Mouse (Mus musculus): ENCODE data around the gene Gm43191. TPM values are rescaled to one million over a fixed set of nuclear protein-coding genes. Genes with fewer than 3 reads are reported as not detected.
A peak's percentile ranks its signal among the peaks of the same experiment; 100 is the strongest.

Gene Gm43191
- polyA plus RNA-seq (2012; rRNA removed): not detected in 2 replicates

- H3K27me3 ChIP-seq (ENCODE audit: control insufficient read depth, insufficient read depth, low read length): no peaks in the 10 kb centered on the region
- 86% methylated on average over 1 of the region's 1 CpGs for WGBS
Measured at GRCm38 (mm10) chr3:116681160-116681559, at the start of gene Gm43191. Gene Gm43191 (minus strand): TSS chr3:116681260.

GRCm38 (mm10) chr3:116729483-116730174 is 48.6 kb upstream of the Gm43191 start:
- Histone ChIP-seq H3K4me1 (ENCODE audit: control insufficient read depth, insufficient read depth, low read length) (no peaks in the 10 kb centered on the region), H3K27me3 (ENCODE audit: control insufficient read depth, insufficient read depth, low read length) (no peaks in the 10 kb centered on the region), H3K4me3 (replicated peaks; ENCODE audit: insufficient read depth, low read depth, low read length) (no peak overlapping the region), H3K27ac (ENCODE audit: insufficient read depth, low read length) (no peak overlapping the region)
- 44% methylated on average over 2 of the region's 2 CpGs for WGBS
- no peak for TF ChIP-seq CTCF (IDR thresholded peaks at IDR 0.05; ENCODE audit: borderline replicate concordance, insufficient read depth, low read depth, low read length)
- TF ChIP-seq POLR2A (IDR thresholded peaks at IDR 0.05; ENCODE audit: borderline replicate concordance, insufficient read depth, low read length): no peak
- no peak for DNase-seq

More at GRCm38 (mm10) chr3:116681160-116681559, at the start of gene Gm43191:
- Histone ChIP-seq H3K4me1 (ENCODE audit: control insufficient read depth, insufficient read depth, low read length) (no peaks in the 10 kb centered on the region), H3K4me3 (replicated peaks; ENCODE audit: insufficient read depth, low read depth, low read length) (no peak within 1 kb of the TSS), H3K27ac (ENCODE audit: insufficient read depth, low read length) (no peak within 1 kb of the TSS)
- no peak for TF ChIP-seq POLR2A (IDR thresholded peaks at IDR 0.05; ENCODE audit: borderline replicate concordance, insufficient read depth, low read length)
- no peak for TF ChIP-seq CTCF (IDR thresholded peaks at IDR 0.05; ENCODE audit: borderline replicate concordance, insufficient read depth, low read depth, low read length)
- no peak for DNase-seq

DNA sequence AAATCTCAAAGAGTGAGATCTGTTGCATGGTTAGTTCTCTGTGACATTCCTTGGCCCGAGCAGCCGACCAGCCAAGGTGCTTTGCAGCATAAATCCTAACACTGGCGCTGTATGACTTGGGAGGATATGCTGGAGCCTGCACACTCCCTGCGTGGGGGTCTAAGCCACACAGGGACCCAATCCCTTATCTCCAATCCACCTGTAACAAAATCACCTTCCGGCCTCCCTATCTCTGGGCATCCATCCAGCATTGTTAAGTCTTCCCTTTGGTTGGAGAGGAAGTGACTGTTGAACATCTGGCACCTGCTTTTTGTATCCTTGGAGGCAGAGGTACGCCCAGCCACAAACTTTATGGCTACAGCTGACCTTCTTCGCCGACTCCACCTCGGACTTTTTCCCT is 45.7 kb upstream of the Gm43191 start:
- Histone ChIP-seq H3K4me3 (replicated peaks; ENCODE audit: insufficient read depth, low read depth, low read length) (no peak overlapping the region), H3K4me1 (ENCODE audit: control insufficient read depth, insufficient read depth, low read length) (no peaks in the 10 kb centered on the region), H3K27me3 (ENCODE audit: control insufficient read depth, insufficient read depth, low read length) (no peaks in the 10 kb centered on the region), H3K27ac (ENCODE audit: insufficient read depth, low read length) (no peak overlapping the region)
- DNase-seq: no peak
- TF ChIP-seq POLR2A (IDR thresholded peaks at IDR 0.05; ENCODE audit: borderline replicate concordance, insufficient read depth, low read length): no peak
- no peak for TF ChIP-seq CTCF (IDR thresholded peaks at IDR 0.05; ENCODE audit: borderline replicate concordance, insufficient read depth, low read depth, low read length)
- 63% methylated on average over 9 of the region's 9 CpGs for WGBS

- no peak for DNase-seq
- Histone ChIP-seq H3K27ac (ENCODE audit: insufficient read depth, low read length) (no peak overlapping the region), H3K4me3 (replicated peaks; ENCODE audit: insufficient read depth, low read depth, low read length) (no peak overlapping the region), H3K27me3 (ENCODE audit: control insufficient read depth, insufficient read depth, low read length) (no peaks in the 10 kb centered on the region), H3K4me1 (ENCODE audit: control insufficient read depth, insufficient read depth, low read length) (no peaks in the 10 kb centered on the region)
- TF ChIP-seq POLR2A (IDR thresholded peaks at IDR 0.05; ENCODE audit: borderline replicate concordance, insufficient read depth, low read length) (no peak), CTCF (IDR thresholded peaks at IDR 0.05; ENCODE audit: borderline replicate concordance, insufficient read depth, low read depth, low read length) (no peak)
- 52% methylated on average over 10 of the region's 10 CpGs for WGBS
Measured at GRCm38 (mm10) chr3:116723496-116724481, 42.7 kb upstream of the Gm43191 start.

- H3K27me3 ChIP-seq (ENCODE audit: control insufficient read depth, insufficient read depth, low read length): no peaks in the 10 kb centered on the region
- no peak overlapping the region for H3K4me3 ChIP-seq (replicated peaks; ENCODE audit: insufficient read depth, low read depth, low read length)
- no peaks in the 10 kb centered on the region for H3K4me1 ChIP-seq (ENCODE audit: control insufficient read depth, insufficient read depth, low read length)
- no peak for TF ChIP-seq POLR2A (IDR thresholded peaks at IDR 0.05; ENCODE audit: borderline replicate concordance, insufficient read depth, low read length)
- TF ChIP-seq CTCF (IDR thresholded peaks at IDR 0.05; ENCODE audit: borderline replicate concordance, insufficient read depth, low read depth, low read length): no peak
- no peak for DNase-seq
- WGBS: 79% methylated on average over 4 of the region's 4 CpGs
- H3K27ac ChIP-seq (ENCODE audit: insufficient read depth, low read length): no peak overlapping the region
Measured at GRCm38 (mm10) chr3:116722980-116723379, 41.9 kb upstream of the Gm43191 start.

GRCm38 (mm10) chr3:116718951-116719350 is 37.9 kb upstream of the Gm43191 start:
- no peaks in the 10 kb centered on the region for H3K27me3 ChIP-seq (ENCODE audit: control insufficient read depth, insufficient read depth, low read length)
- no peak overlapping the region for H3K27ac ChIP-seq (ENCODE audit: insufficient read depth, low read length)
- no peak overlapping the region for H3K4me3 ChIP-seq (replicated peaks; ENCODE audit: insufficient read depth, low read depth, low read length)
- DNase-seq: no peak
- TF ChIP-seq POLR2A (IDR thresholded peaks at IDR 0.05; ENCODE audit: borderline replicate concordance, insufficient read depth, low read length): no peak
- no peak for TF ChIP-seq CTCF (IDR thresholded peaks at IDR 0.05; ENCODE audit: borderline replicate concordance, insufficient read depth, low read depth, low read length)
- no peaks in the 10 kb centered on the region for H3K4me1 ChIP-seq (ENCODE audit: control insufficient read depth, insufficient read depth, low read length)
- 74% methylated on average over 3 of the region's 3 CpGs for WGBS

- TF ChIP-seq POLR2A (IDR thresholded peaks at IDR 0.05; ENCODE audit: borderline replicate concordance, insufficient read depth, low read length): no peak
- TF ChIP-seq CTCF (IDR thresholded peaks at IDR 0.05; ENCODE audit: borderline replicate concordance, insufficient read depth, low read depth, low read length): no peak
- 41% methylated on average over 5 of the region's 5 CpGs for WGBS
Measured at GRCm38 (mm10) chr3:116713031-116713430, 32.0 kb upstream of the Gm43191 start.

More at GRCm38 (mm10) chr3:116713031-116713430, 32.0 kb upstream of the Gm43191 start:
- H3K4me1 ChIP-seq (ENCODE audit: control insufficient read depth, insufficient read depth, low read length): peaks cover 3% of the 10 kb centered on the region; the same call in 1 of the 2 replicates
- no peak for DNase-seq
- peak overlapping the region; percentile 92 for H3K4me3 ChIP-seq (replicated peaks; ENCODE audit: insufficient read depth, low read depth, low read length)
- H3K27me3 ChIP-seq (ENCODE audit: control insufficient read depth, insufficient read depth, low read length): no peaks in the 10 kb centered on the region
- no peak overlapping the region for H3K27ac ChIP-seq (ENCODE audit: insufficient read depth, low read length)

All from cerebellum, adult 2 months (tissue).